ENCODE assay signal across 32 mouse cellular contexts in the genomic region with DNA sequence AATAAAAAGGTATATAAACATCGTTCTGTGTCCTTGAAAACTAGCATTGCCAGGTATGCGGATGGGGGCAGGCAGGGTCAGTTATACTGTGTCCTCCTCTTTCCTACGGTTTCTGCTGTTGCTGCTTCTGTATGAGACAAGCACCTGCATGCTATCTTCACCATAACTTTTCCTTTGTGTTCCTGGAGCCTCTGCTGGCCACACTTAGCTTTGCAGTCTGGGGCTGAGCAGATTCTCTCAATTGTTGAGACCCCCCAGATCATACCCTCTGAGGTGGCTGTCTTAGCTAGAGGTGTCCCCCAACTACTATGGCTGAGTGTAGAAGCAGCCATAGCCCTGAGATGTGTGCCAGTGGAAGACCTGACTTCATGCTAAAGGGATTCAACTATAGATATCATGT. TPM values are rescaled to one million over a fixed set of nuclear protein-coding genes. Genes with fewer than 3 reads are reported as not detected.
DNase-seq lines count a peak whose midpoint lies in the region; ATAC-seq and TF ChIP-seq lines count a peak whose summit lies in the region.
"Had no signal": no experiment of that assay in that cellular context is flagged by ENCODE, and none has a peak within 500 bp of the region (broad histone marks: within the 10 kb centered on the region; RNA-seq: fewer than 3 reads in every experiment).

No protein-coding gene starts in this region.

- H3K4me3 ChIP-seq in heart, postnatal 0 days (ENCODE audit: low read depth, low read length) = no peak overlapping the region
- H3K4me3 ChIP-seq in left cerebral cortex, adult 2 months = no peak overlapping the region
- no peak overlapping the region for H3K4me3 ChIP-seq in CH12.LX (replicated peaks in 1 of 3; ENCODE audit: low read depth in 2 of 3, low read length in 2 of 3, poor library complexity in 1 of 3)
- H3K4me3 ChIP-seq: erythroblast, embryonic 14.5 days; heart, embryonic 12.5 days; hindbrain, embryonic 12.5 days; kidney, embryonic 15.5 days; megakaryocyte, embryonic 14.5 days; stomach, embryonic 15.5 days had no signal

- no peak for TF ChIP-seq POLR2A in CH12.LX (IDR thresholded peaks at IDR 0.05; ENCODE audit: low read depth, low read length)

- DNase-seq in heart, postnatal 0 days (ENCODE audit: low spot score) = no peak
- DNase-seq in heart, postnatal 10 days = no peak
- DNase-seq in left cerebral cortex, adult 2 months (ENCODE audit: extremely low spot score in 1 of 2, low spot score in 2 of 2) = no peak
- DNase-seq in left cerebral cortex, postnatal 10 days (ENCODE audit: extremely low spot score in 1 of 2, low spot score in 2 of 2) = no peak
- no peak for DNase-seq in CH12.LX (ENCODE audit: extremely low read depth)
- peak; percentile 5 for DNase-seq in brain, adult 2 months (ENCODE audit: low read depth, low spot score)
- DNase-seq: adrenal gland, adult 8-10 months; cerebellum, adult 11 months; cerebellum, adult 9-11 months; gastrocnemius, postnatal 25 days; heart, adult 18-20 months; heart, postnatal 14 days; kidney, adult 11 months; kidney, postnatal 36 days; layer of hippocampus, postnatal 36 days; liver; lung, adult 2 months; lung, postnatal 36 days; midbrain, embryonic 14.5 days; right cerebral cortex, postnatal 25 days; thymus, postnatal 14 days had no signal

- H3K4me1 ChIP-seq in heart, postnatal 0 days (ENCODE audit: control insufficient read depth, insufficient read depth) = no peaks in the 10 kb centered on the region
- no peaks in the 10 kb centered on the region for H3K4me1 ChIP-seq in CH12.LX (ENCODE audit: control insufficient read depth in 1 of 2, insufficient read depth in 2 of 2)
- H3K4me1 ChIP-seq: heart, embryonic 12.5 days; hindbrain, embryonic 12.5 days; kidney, embryonic 15.5 days; megakaryocyte, embryonic 14.5 days; stomach, embryonic 15.5 days had no signal

- ATAC-seq in heart, postnatal 0 days (ENCODE audit: insufficient read depth, low read depth) = no peak
- ATAC-seq in megakaryocyte-erythroid progenitor cell, adult 5-6 weeks (replicated peaks; ENCODE audit: low FRiP score, low TSS enrichment, poor library complexity, severe bottlenecking) = no peak
- ATAC-seq: activated CD4-positive, CD25-positive, alpha-beta regulatory T cell, adult 4 months; CD4-positive, CD25-positive, alpha-beta regulatory T cell, adult 4 months had no signal

- TF ChIP-seq CTCF in heart, postnatal 0 days (IDR thresholded peaks at IDR 0.05; ENCODE audit: low read depth) = peak; percentile 35; the same call in 1 of the 2 replicates
- peak; percentile 28 for TF ChIP-seq CTCF in left cerebral cortex, adult 2 months (IDR thresholded peaks at IDR 0.05)
- TF ChIP-seq CTCF in CH12.LX (conservative IDR thresholded peaks at IDR 0.05 in 1 of 2, IDR thresholded peaks at IDR 0.05 in 1 of 2; ENCODE audit: low read depth in 2 of 2, low read length in 2 of 2) = peak in 1 of 2 experiments; percentile 31; a peak in 2 of 4 replicates

- H3K9ac ChIP-seq in heart, postnatal 0 days (replicated peaks; ENCODE audit: low read depth, low read length) = no peak overlapping the region
- H3K9ac ChIP-seq in CH12.LX (ENCODE audit: insufficient read depth, low read depth) = no peak overlapping the region
- H3K9ac ChIP-seq: heart, embryonic 12.5 days; hindbrain, embryonic 12.5 days; kidney, embryonic 15.5 days; liver, embryonic 14.5 days; stomach, embryonic 15.5 days had no signal

- no peak for TF ChIP-seq EP300 in heart, postnatal 0 days (IDR thresholded peaks at IDR 0.05; ENCODE audit: low read depth)
- TF ChIP-seq EP300 in CH12.LX (IDR thresholded peaks at IDR 0.05; ENCODE audit: low read length) = no peak

- no peak overlapping the region for H3K4me2 ChIP-seq in heart, postnatal 0 days (ENCODE audit: low read depth, low read length)
- no peak overlapping the region for H3K4me2 ChIP-seq in CH12.LX (ENCODE audit: insufficient read depth, low read depth, poor library complexity, severe bottlenecking)
- H3K4me2 ChIP-seq: heart, embryonic 12.5 days; hindbrain, embryonic 12.5 days; kidney, embryonic 15.5 days; stomach, embryonic 15.5 days had no signal

- no peaks in the 10 kb centered on the region for H3K36me3 ChIP-seq in heart, postnatal 0 days (replicated peaks; ENCODE audit: control insufficient read depth, insufficient read depth, low read length)
- H3K36me3 ChIP-seq in CH12.LX (replicated peaks in 1 of 2; ENCODE audit: control insufficient read depth in 1 of 2, insufficient read depth in 1 of 2, low read length in 1 of 2) = no peaks in the 10 kb centered on the region
- H3K36me3 ChIP-seq: heart, embryonic 12.5 days; hindbrain, embryonic 12.5 days; kidney, embryonic 15.5 days; stomach, embryonic 15.5 days had no signal

- H3K27me3 ChIP-seq in heart, postnatal 0 days (ENCODE audit: control insufficient read depth, insufficient read depth, low read length) = no peaks in the 10 kb centered on the region
- no peaks in the 10 kb centered on the region for H3K27me3 ChIP-seq in CH12.LX (replicated peaks)
- H3K27me3 ChIP-seq: heart, embryonic 12.5 days; hindbrain, embryonic 12.5 days; kidney, embryonic 15.5 days; megakaryocyte, embryonic 14.5 days; stomach, embryonic 15.5 days had no signal

- H3K79me2 ChIP-seq in CH12.LX (replicated peaks; ENCODE audit: control insufficient read depth, extremely low read depth, insufficient read depth, poor library complexity, severe bottlenecking) = no peaks in the 10 kb centered on the region

- H3K9me3 ChIP-seq in heart, postnatal 0 days (replicated peaks; ENCODE audit: control insufficient read depth, low read length) = no peaks in the 10 kb centered on the region
- H3K9me3 ChIP-seq in CH12.LX (replicated peaks; ENCODE audit: low read length) = no peaks in the 10 kb centered on the region
- H3K9me3 ChIP-seq: heart, embryonic 12.5 days; hindbrain, embryonic 12.5 days; kidney, embryonic 15.5 days; stomach, embryonic 15.5 days had no signal

- no peak overlapping the region for H3K27ac ChIP-seq in heart, postnatal 0 days (ENCODE audit: low read depth)
- no peak overlapping the region for H3K27ac ChIP-seq in left cerebral cortex, adult 2 months
- H3K27ac ChIP-seq in CH12.LX (ENCODE audit: insufficient read depth, low read depth) = no peak overlapping the region
- H3K27ac ChIP-seq: hindbrain, embryonic 12.5 days; kidney, embryonic 15.5 days; liver, embryonic 14.5 days; stomach, embryonic 15.5 days had no signal

- peak; percentile 15 for TF ChIP-seq RAD21 in CH12.LX (IDR thresholded peaks at IDR 0.05; ENCODE audit: low read depth, low read length)

- in situ Hi-C loops in CH12.LX (cut with MboI; ENCODE audit: low pct_ligation_motif_present, low pct_unique_long_range_greater_than_20kb, low sequenced_read_pairs) = no loop called here

- dilution Hi-C loops in CH12.LX (cut with MboI; ENCODE audit: extremely low pct_ligation_motif_present, extremely low pct_unique_long_range_greater_than_20kb, low sequenced_read_pairs) = no loop called here

- WGBS in heart, postnatal 0 days = 82% methylated on average over 3 of the region's 3 CpGs

- intact Hi-C loops in heart, postnatal 10 days (cut with DNase I) = no loop called here
- intact Hi-C loops in left cerebral cortex, adult 2 months (cut with DNase I) = no loop called here
- intact Hi-C loops in left cerebral cortex, postnatal 10 days (cut with DNase I) = no loop called here

TF ChIP-seq in CH12.LX, 34 proteins besides CTCF, POLR2A, EP300 and RAD21:
- TF ChIP-seq E2F4 (IDR thresholded peaks at IDR 0.05; ENCODE audit: insufficient replicate concordance, low read depth, low read length) = no peak
- no peak for TF ChIP-seq KAT2A (IDR thresholded peaks at IDR 0.05; ENCODE audit: insufficient replicate concordance, low read length)
- TF ChIP-seq MAZ (IDR thresholded peaks at IDR 0.05; ENCODE audit: low read depth, low read length) = no peak

RNA-seq across cellular contexts. Expression of gene Spag17, which starts 37.7 kb away (rescaled TPM):
- not detected in 2 replicates for total RNA-seq in heart, postnatal 0 days (2014; rRNA removed; ENCODE audit: low replicate concordance)
- 0.18 and 0.27 TPM in 2 replicates for polyA plus RNA-seq in heart, postnatal 0 days (2015; fragmentation: Nextera tagmentation; extraction: Ambion mirVana)
- total RNA-seq in heart, postnatal 10 days (2021) = under 1 TPM; 0.02 to 0.05 TPM
- total RNA-seq in left cerebral cortex, adult 2 months (2021) = under 1 TPM in 1 of 2 experiments, not detected in 1; 0.05 TPM
- total RNA-seq in left cerebral cortex, postnatal 10 days (2021) = under 1 TPM; 0.56 to 0.61 TPM
- total RNA-seq in CH12.LX (2012; rRNA removed) = not detected in 2 replicates
- not detected in 2 replicates for total RNA-seq in CH12.LX (2014; rRNA removed)
- polyA plus RNA-seq in CH12.LX (2012; ENCODE audit: insufficient read length, low read depth) = not detected in 2 replicates
- not detected in 2 replicates for total RNA-seq in megakaryocyte-erythroid progenitor cell, adult 5-6 weeks (2014; fragmentation: Nextera tagmentation)
- total RNA-seq in megakaryocyte-erythroid progenitor cell, adult 5-6 weeks (2017) = not detected in 2 replicates
- total RNA-seq: adrenal gland, adult 8-10 months; gastrocnemius, postnatal 25 days; neutrophil, adult 5-6 weeks had no signal
- polyA plus RNA-seq: activated CD4-positive, CD25-positive, alpha-beta regulatory T cell, adult 4 months; CD4-positive, CD25-positive, alpha-beta regulatory T cell, adult 4 months; erythroblast, embryonic 14.5 days had no signal
